Comparison of ENCODE assay signal across 22 mouse cellular contexts in the genomic region with DNA sequence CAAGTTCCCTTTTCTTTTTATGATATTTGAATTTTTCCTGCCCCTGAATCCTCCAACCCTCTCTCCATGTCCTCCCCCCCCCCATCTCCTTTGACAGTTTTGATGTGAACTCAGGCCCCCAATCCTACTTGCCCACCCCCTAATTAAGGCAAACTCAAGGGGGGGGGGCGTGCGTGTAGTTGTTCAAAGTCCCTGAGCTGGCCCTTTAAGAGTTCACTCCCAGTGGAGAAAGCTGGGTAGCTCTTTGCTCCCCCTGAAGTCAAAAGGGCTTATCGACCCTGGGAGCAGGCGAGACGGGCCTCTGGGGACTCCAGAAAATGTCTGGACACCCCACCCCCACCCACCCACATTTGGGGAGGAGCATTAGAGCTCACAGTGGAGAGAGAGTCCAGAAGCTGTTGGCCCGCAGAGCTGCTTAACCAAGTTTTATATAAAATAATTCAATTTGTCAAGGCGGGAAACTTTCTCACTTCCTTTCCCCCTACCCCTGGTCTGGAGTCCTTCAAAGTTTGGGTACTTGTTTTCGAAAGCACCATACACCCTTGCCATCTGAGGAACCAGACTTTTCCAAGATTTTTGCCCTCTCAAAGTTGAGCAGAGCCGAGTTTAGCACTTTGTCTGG. TPM values are rescaled to one million over a fixed set of nuclear protein-coding genes. Genes with fewer than 3 reads are reported as not detected.
DNase-seq lines count a peak whose midpoint lies in the region; ATAC-seq and TF ChIP-seq lines count a peak whose summit lies in the region.
"Had no signal": no experiment of that assay in that cellular context is flagged by ENCODE, and none has a peak within 500 bp of the region (broad histone marks: within the 10 kb centered on the region; RNA-seq: fewer than 3 reads in every experiment).

No protein-coding gene starts in this region.

- TF ChIP-seq POLR2A in lung, adult 2 months (IDR thresholded peaks at IDR 0.05; ENCODE audit: borderline replicate concordance, extremely low read depth, low read depth, low read length) = no peak

- intact Hi-C loops in left cerebral cortex, postnatal 4 days (cut with DNase I) = loop anchor here (10.0 kb wide), 1 partner anchor 224 kb away; no protein-coding TSS in a partner anchor

- H3K27me3 ChIP-seq in neural tube, embryonic 15.5 days (replicated peaks) = peaks cover 75% of the 10 kb centered on the region
- H3K27me3 ChIP-seq in embryonic facial prominence, embryonic 15.5 days = peaks cover 67% of the 10 kb centered on the region
- peaks cover 99% of the 10 kb centered on the region for H3K27me3 ChIP-seq in limb, embryonic 10.5 days (ENCODE audit: low read depth, poor library complexity, severe bottlenecking)

- no peaks in the 10 kb centered on the region for H3K36me3 ChIP-seq in neural tube, embryonic 15.5 days
- no peaks in the 10 kb centered on the region for H3K36me3 ChIP-seq in embryonic facial prominence, embryonic 15.5 days
- H3K36me3 ChIP-seq in limb, embryonic 10.5 days = no peaks in the 10 kb centered on the region
- H3K36me3 ChIP-seq: limb, embryonic 12.5 days; liver, embryonic 15.5 days had no signal

- no peak overlapping the region for H3K27ac ChIP-seq in neural tube, embryonic 15.5 days (replicated peaks)
- H3K27ac ChIP-seq in embryonic facial prominence, embryonic 15.5 days (replicated peaks) = 0 out of 2 replicates have a peak overlapping the region, but pooled peaks have one; percentile 91
- no peak overlapping the region for H3K27ac ChIP-seq in limb, embryonic 10.5 days
- H3K27ac ChIP-seq: limb, embryonic 12.5 days; liver, embryonic 15.5 days; stomach, postnatal 0 days had no signal

- no peaks in the 10 kb centered on the region for H3K9me3 ChIP-seq in neural tube, embryonic 15.5 days (replicated peaks)
- H3K9me3 ChIP-seq in embryonic facial prominence, embryonic 15.5 days (replicated peaks) = no peaks in the 10 kb centered on the region
- H3K9me3 ChIP-seq in limb, embryonic 10.5 days (replicated peaks) = no peaks in the 10 kb centered on the region
- H3K9me3 ChIP-seq: limb, embryonic 12.5 days; liver, embryonic 15.5 days had no signal

- ATAC-seq in neural tube, embryonic 15.5 days (ENCODE audit: low FRiP score) = no peak
- no peak for ATAC-seq in embryonic facial prominence, embryonic 15.5 days (ENCODE audit: insufficient number of reproducible peaks, low FRiP score, low TSS enrichment, low read depth)

- H3K9ac ChIP-seq in neural tube, embryonic 15.5 days (replicated peaks) = no peak overlapping the region
- no peak overlapping the region for H3K9ac ChIP-seq in embryonic facial prominence, embryonic 15.5 days
- H3K9ac ChIP-seq: limb, embryonic 12.5 days; liver, embryonic 15.5 days had no signal

- H3K4me3 ChIP-seq in neural tube, embryonic 15.5 days (replicated peaks) = no peak overlapping the region
- peak overlapping the region; percentile 61 for H3K4me3 ChIP-seq in embryonic facial prominence, embryonic 15.5 days (replicated peaks)
- H3K4me3 ChIP-seq in limb, embryonic 10.5 days = no peak overlapping the region
- no peak overlapping the region for H3K4me3 ChIP-seq in lung, adult 2 months (replicated peaks; ENCODE audit: extremely low read depth, low read depth, low read length)
- H3K4me3 ChIP-seq: limb, embryonic 12.5 days; liver, embryonic 15.5 days had no signal

- peaks cover 22% of the 10 kb centered on the region for H3K4me1 ChIP-seq in neural tube, embryonic 15.5 days
- peaks cover 25% of the 10 kb centered on the region for H3K4me1 ChIP-seq in embryonic facial prominence, embryonic 15.5 days
- H3K4me1 ChIP-seq in limb, embryonic 10.5 days = peaks cover 29% of the 10 kb centered on the region
- H3K4me1 ChIP-seq in lung, adult 2 months (ENCODE audit: control insufficient read depth, insufficient read depth, low read length) = peaks cover 7% of the 10 kb centered on the region

- WGBS in neural tube, embryonic 15.5 days = under 1% methylated on average over 9 of the region's 9 CpGs
- 18% methylated on average over 9 of the region's 9 CpGs for WGBS in embryonic facial prominence, embryonic 15.5 days
- WGBS in limb, embryonic 10.5 days = 0% methylated on average over 9 of the region's 9 CpGs
- WGBS in lung, adult 2 months = 5% methylated on average over 9 of the region's 9 CpGs

- H3K4me2 ChIP-seq in neural tube, embryonic 15.5 days = no peak overlapping the region; the same call in 1 of the 2 replicates
- H3K4me2 ChIP-seq in embryonic facial prominence, embryonic 15.5 days (replicated peaks) = peak overlapping the region; percentile 66
- H3K4me2 ChIP-seq: heart, embryonic 11.5 days; liver, embryonic 15.5 days had no signal

- DNase-seq in neural tube, embryonic 10.5 days (ENCODE audit: extremely low spot score, low spot score) = peak; percentile 66
- peak; percentile 41 for DNase-seq in limb, embryonic 10.5 days (ENCODE audit: low spot score)
- no peak for DNase-seq in lung, adult 2 months
- no peak for DNase-seq in gastrocnemius, adult 18-20 months (ENCODE audit: low spot score)
- DNase-seq in left cerebral cortex, postnatal 4 days = no peak
- DNase-seq: B cell, adult 2 months; cerebellum, adult 11-12 months; gastrocnemius, postnatal 36 days; heart, postnatal 4 days; kidney, adult 11 months; kidney, postnatal 36 days; lung, postnatal 14 days; right cerebral cortex, adult 18-20 months; thymus, postnatal 25 days had no signal

- TF ChIP-seq CTCF in lung, adult 2 months (IDR thresholded peaks at IDR 0.05; ENCODE audit: insufficient read depth, low read length) = no peak

RNA-seq across cellular contexts. Expression of a gene that starts 1.5 kb away (rescaled TPM):
- polyA plus RNA-seq in neural tube, embryonic 15.5 days (2015; fragmentation: Nextera tagmentation; extraction: Ambion mirVana) = 2.5 and 3.4 TPM in 2 replicates
- polyA plus RNA-seq in embryonic facial prominence, embryonic 15.5 days (2015; fragmentation: Nextera tagmentation; extraction: Ambion mirVana) = 47.0 and 47.2 TPM in 2 replicates
- polyA plus RNA-seq in limb, embryonic 10.5 days (2016; fragmentation: Nextera tagmentation; extraction: Ambion mirVana) = 11.5 and 12.6 TPM in 2 replicates
- not detected in 2 replicates for polyA plus RNA-seq in lung, adult 2 months (2012; rRNA removed)
- under 1 TPM; 0.07 to 0.50 TPM for total RNA-seq in gastrocnemius, adult 18-20 months (2021)
- not detected for total RNA-seq in left cerebral cortex, postnatal 4 days (2021)
- total RNA-seq: gastrocnemius, postnatal 36 days; layer of hippocampus, postnatal 25 days; neutrophil, adult 5-6 weeks had no signal
- polyA plus RNA-seq: stomach, postnatal 0 days had no signal

Comparison
In these comparisons a context has a peak if more than half of its experiments do, and no peak if none do; other contexts are left out.
1. DNase-seq: peak in neural tube, embryonic 10.5 days (single experiment) and limb, embryonic 10.5 days (single experiment); none in lung, adult 2 months (single experiment), gastrocnemius, adult 18-20 months (single experiment) and left cerebral cortex, postnatal 4 days (single experiment).